Mouse (Mus musculus): ENCODE results near the gene Wfdc13. TPM values are rescaled to one million over a fixed set of nuclear protein-coding genes. Genes with fewer than 3 reads are reported as not detected.
"Not testable (repeated sequence)": the region's sequence is repeated elsewhere in the genome, so short reads cannot be mapped to it uniquely, and the experiment has no call there.

Gene Wfdc13
- total RNA-seq, 2 experiments from 2014 or later = not detected

DNA sequence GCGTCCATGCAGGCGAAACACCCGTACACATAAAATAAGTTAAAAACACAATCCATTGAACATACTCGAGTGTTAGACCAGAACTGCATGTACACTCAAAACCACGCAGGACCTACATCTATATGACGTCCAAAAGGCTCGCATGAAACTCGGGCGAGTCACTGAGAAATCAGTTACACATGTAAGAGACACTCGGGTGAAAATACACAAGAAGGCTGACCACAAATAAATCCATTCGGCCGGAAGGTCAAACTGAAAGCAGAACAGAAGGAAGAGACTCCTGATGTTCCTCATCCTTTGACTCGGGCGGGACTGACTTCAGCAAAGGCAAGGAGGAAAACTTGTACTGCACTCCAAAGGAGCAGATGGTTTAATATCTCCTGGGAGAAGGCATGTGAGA lies 21.1 kb downstream of the Wfdc13 start:
- intact Hi-C loops (cut with DNase I) = no loop called here
- no peak for DNase-seq (ENCODE audit: low spot score in 2 of 2)

- intact Hi-C loops (cut with DNase I) = no loop called here
- DNase-seq (ENCODE audit: low spot score in 2 of 2) = no peak
Measured at GRCm38 (mm10) chr2:164715005-164715404, 30.1 kb downstream of the Wfdc13 start, which contains the start of gene Spint5. TSS of gene Spint5 (plus strand) at chr2:164715305.

GRCm38 (mm10) chr2:164716194-164716786 lies 31.4 kb downstream of the Wfdc13 start:
- intact Hi-C loops (cut with DNase I); DNase-seq (ENCODE audit: low spot score in 2 of 2): not testable (repeated sequence)

- intact Hi-C loops (cut with DNase I) = loop anchor here (10.0 kb wide), 1 partner anchor 308 kb away; no protein-coding TSS in a partner anchor
- no peak for DNase-seq (ENCODE audit: low spot score in 2 of 2)
Measured at GRCm38 (mm10) chr2:164723276-164723675, 38.4 kb downstream of the Wfdc13 start.

DNA sequence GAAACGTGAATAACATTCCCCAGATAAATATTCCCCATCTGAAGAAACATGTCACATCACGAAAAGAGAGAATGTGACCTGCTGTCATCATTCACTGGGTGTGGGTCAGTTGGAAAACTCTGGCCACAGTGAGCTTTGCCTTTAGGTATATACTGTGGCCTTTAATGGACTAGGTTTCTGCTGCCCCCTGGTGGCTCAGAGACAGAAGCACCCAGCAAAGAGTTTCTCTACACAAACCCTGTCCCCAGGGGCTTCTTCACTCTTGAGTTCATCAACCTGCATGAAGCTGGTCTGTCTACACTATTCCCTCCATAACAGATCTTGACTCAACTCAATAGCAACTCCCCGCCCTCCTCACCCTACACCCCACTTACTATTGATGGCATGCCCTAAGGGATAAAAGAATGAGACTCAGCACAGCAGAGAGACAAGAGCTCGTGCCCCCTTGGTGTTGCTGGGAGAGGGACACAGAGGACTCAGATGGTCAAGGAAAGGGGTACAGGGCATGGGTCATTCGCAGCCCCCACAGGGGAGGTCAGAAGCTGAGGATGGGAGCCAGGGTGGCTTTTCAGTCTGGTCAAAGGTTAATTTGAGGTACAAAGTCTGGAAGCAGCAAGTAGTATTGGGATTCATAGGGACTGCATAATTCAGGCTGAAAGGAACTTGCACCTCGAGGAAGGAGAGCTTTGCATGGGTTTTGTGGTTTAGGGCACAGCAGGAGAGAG lies 41.1 kb downstream of the Wfdc13 start:
- intact Hi-C loops (cut with DNase I) = loop anchor here (1.0 to 10.0 kb wide), 3 partner anchors 47 to 311 kb away; no protein-coding TSS in a partner anchor
- peak; percentile 30 to 31 for DNase-seq (ENCODE audit: low spot score in 2 of 2)

DNA sequence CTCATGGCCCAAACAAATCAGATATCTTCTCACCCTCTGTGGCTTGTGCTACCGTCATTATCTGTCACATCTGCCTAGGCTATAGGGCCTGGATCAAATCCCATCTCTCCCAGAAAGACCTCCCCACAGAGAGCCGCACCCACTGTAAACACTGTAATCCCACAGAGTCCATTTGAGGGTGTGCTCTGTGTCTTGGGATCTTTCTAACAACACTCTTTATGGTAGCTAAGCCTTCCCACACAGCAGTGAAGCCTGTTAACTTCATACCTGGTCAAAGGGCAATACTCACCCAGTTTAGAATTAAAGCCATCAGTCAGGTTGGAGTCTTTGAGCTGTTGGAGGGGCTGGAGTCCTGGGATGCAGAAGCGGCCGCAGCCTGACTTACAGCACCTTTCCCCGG lies 46.8 kb downstream of the Wfdc13 start:
- intact Hi-C loops (cut with DNase I) = no loop called here
- DNase-seq (ENCODE audit: low spot score in 2 of 2) = no peak

DNA sequence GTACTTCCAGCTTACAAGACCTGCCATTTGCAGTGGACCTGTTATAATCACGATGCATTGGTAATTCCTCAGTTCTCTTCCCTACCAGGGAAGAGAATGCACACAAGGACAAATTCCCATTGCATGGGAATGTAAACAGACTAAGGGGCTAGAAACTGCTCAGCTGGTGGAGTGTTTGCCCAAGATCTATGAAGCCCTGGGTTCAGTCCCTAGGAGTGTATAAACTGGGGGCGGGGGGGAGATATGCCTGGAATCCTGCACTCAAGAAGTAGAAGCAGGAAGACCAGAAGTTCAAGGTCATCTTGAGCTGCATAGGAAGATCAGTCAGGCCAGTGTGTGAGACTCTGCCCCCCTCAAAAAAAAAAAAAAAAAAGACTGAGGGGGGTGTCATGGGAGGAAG lies 48.4 kb downstream of the Wfdc13 start:
- DNase-seq (ENCODE audit: low spot score in 2 of 2) = no peak
- intact Hi-C loops (cut with DNase I) = no loop called here

GRCm38 (mm10) chr2:164734839-164735238 lies 49.9 kb downstream of the Wfdc13 start:
- intact Hi-C loops (cut with DNase I) = no loop called here
- DNase-seq (ENCODE audit: low spot score in 2 of 2) = no peak

GRCm38 (mm10) chr2:164735446-164735845 lies 50.5 kb downstream of the Wfdc13 start:
- no peak for DNase-seq (ENCODE audit: low spot score in 2 of 2)
- intact Hi-C loops (cut with DNase I) = no loop called here

Other genes with a start within 250 kb of the Wfdc13 start
- gene Sdc4, start 241.2 kb upstream of the Wfdc13 start, total RNA-seq (2021) = 10 to 100 TPM; 98.5 TPM
- gene Sys1, start 228.1 kb upstream of the Wfdc13 start, total RNA-seq (2021) = 10 to 100 TPM; 34.7 to 40.4 TPM
- 10 to 100 TPM in 1 of 2 experiments, 1 to 10 TPM in 1; 8.1 to 14.9 TPM for gene Gm20458, start 224.1 kb upstream of the Wfdc13 start, total RNA-seq (2021)
- not detected for gene Trp53tg5, start 211.4 kb upstream of the Wfdc13 start, total RNA-seq (2021)
- 100 to 1,000 TPM; 112 to 126 TPM for gene Dbndd2, start 199.0 kb upstream of the Wfdc13 start, total RNA-seq (2021)
- gene Pigt, start 187.6 kb upstream of the Wfdc13 start, total RNA-seq (2021) = 10 to 100 TPM; 88.7 to 98.5 TPM
- not detected for gene Wfdc2, start 122.7 kb upstream of the Wfdc13 start, total RNA-seq (2021)
- gene Spint3, start 111.6 kb upstream of the Wfdc13 start, total RNA-seq (2021) = not detected
- gene Wfdc6a, start 99.7 kb upstream of the Wfdc13 start, total RNA-seq (2021) = not detected
- not detected for gene Eppin, start 91.5 kb upstream of the Wfdc13 start, total RNA-seq (2021)
- gene Wfdc6b, start 71.6 kb upstream of the Wfdc13 start, total RNA-seq (2021) = not detected
- gene Wfdc8, start 71.5 kb upstream of the Wfdc13 start, total RNA-seq (2021) = not detected
- not detected for gene Wfdc16, start 46.3 kb upstream of the Wfdc13 start, total RNA-seq (2021)
- gene Wfdc10, start 29.1 kb upstream of the Wfdc13 start, total RNA-seq (2021) = not detected
- gene Wfdc9, start 28.5 kb upstream of the Wfdc13 start, total RNA-seq (2021) = not detected
- not detected for gene Wfdc11, start 11.0 kb upstream of the Wfdc13 start, total RNA-seq (2021)
- gene Spint4, start 13.4 kb downstream of the Wfdc13 start, total RNA-seq (2021) = not detected
- gene Spint5, start 30.2 kb downstream of the Wfdc13 start, total RNA-seq (2021) = not detected
- gene Wfdc3, start 60.8 kb downstream of the Wfdc13 start, total RNA-seq (2021) = 1 to 10 TPM; 1.2 to 2.4 TPM
- gene Dnttip1, start 60.9 kb downstream of the Wfdc13 start, total RNA-seq (2021) = 10 to 100 TPM; 33.5 to 37.8 TPM
- 1 to 10 TPM in 1 of 2 experiments, under 1 TPM in 1; 0.57 to 1.3 TPM for gene Ube2c, start 84.8 kb downstream of the Wfdc13 start, total RNA-seq (2021)
- gene Tnnc2, start 94.9 kb downstream of the Wfdc13 start, total RNA-seq (2021) = under 1 TPM in 1 of 2 experiments, not detected in 1; 0.96 TPM
- gene Snx21, start 100.7 kb downstream of the Wfdc13 start, total RNA-seq (2021) = 10 to 100 TPM; 54.9 to 59.5 TPM
- 10 to 100 TPM; 25.5 to 27.6 TPM for gene Acot8, start 119.8 kb downstream of the Wfdc13 start, total RNA-seq (2021)
- gene Zswim3, start 120.0 kb downstream of the Wfdc13 start, total RNA-seq (2021) = 1 to 10 TPM; 8.2 to 8.3 TPM
- gene Zswim1, start 137.6 kb downstream of the Wfdc13 start, total RNA-seq (2021) = 10 to 100 TPM; 22.0 to 22.8 TPM
- 1 to 10 TPM in 1 of 2 experiments, not detected in 1; 1.7 TPM for gene Spata25, start 143.4 kb downstream of the Wfdc13 start, total RNA-seq (2021)
- 100 to 1,000 TPM; 104 to 105 TPM for gene Ctsa, start 147.8 kb downstream of the Wfdc13 start, total RNA-seq (2021)
- 1 to 10 TPM; 3.8 to 5.3 TPM for gene Neurl2, start 148.3 kb downstream of the Wfdc13 start, total RNA-seq (2021)
- gene Pltp, start 172.6 kb downstream of the Wfdc13 start, total RNA-seq (2021) = 10 to 100 TPM; 81.9 to 86.4 TPM
- 10 to 100 TPM; 42.8 to 46.7 TPM for gene Pcif1, start 194.2 kb downstream of the Wfdc13 start, total RNA-seq (2021)
- 10 to 100 TPM; 22.6 to 28.5 TPM for gene Zfp335, start 226.7 kb downstream of the Wfdc13 start, total RNA-seq (2021)

Measured in left cerebral cortex, postnatal 36 days (tissue).